Mouse (Mus musculus): ENCODE measurements around the gene Pitpnm1.

- TF ChIP-seq TCF3 (IDR thresholded peaks at IDR 0.05; ENCODE audit: insufficient read length, low read depth) (no peak), POLR2A (IDR thresholded peaks at IDR 0.05; ENCODE audit: insufficient read length, low read depth) (no peak), TCF12 (IDR thresholded peaks at IDR 0.05; ENCODE audit: insufficient read depth, poor library complexity, severe bottlenecking) (no peak), MAX (IDR thresholded peaks at IDR 0.05; ENCODE audit: low read depth) (no peak), CEBPB (IDR thresholded peaks at IDR 0.05; ENCODE audit: insufficient read depth, poor library complexity, severe bottlenecking) (no peak), USF1 (IDR thresholded peaks at IDR 0.05; ENCODE audit: low read depth) (no peak), MYOD1 (IDR thresholded peaks at IDR 0.05; ENCODE audit: control insufficient read depth in 1 of 3, insufficient read length in 2 of 3, low read depth in 2 of 3) (no peak), MYOG (IDR thresholded peaks at IDR 0.05; ENCODE audit: control insufficient read depth in 1 of 3, insufficient read depth in 1 of 3, insufficient read length in 2 of 3, low read depth in 2 of 3) (no peak)
Measured at GRCm38 (mm10) chr19:4080511-4081009, 19.2 kb upstream of the Pitpnm1 start.
